Mouse (Mus musculus): Measurements from ENCODE around the gene Mast3. TPM values are rescaled to one million over a fixed set of nuclear protein-coding genes. Genes with fewer than 3 reads are reported as not detected.

The Mast3 gene
- polyA plus RNA-seq, 1 experiment from 2014 or later, result 12.0 TPM

DNA sequence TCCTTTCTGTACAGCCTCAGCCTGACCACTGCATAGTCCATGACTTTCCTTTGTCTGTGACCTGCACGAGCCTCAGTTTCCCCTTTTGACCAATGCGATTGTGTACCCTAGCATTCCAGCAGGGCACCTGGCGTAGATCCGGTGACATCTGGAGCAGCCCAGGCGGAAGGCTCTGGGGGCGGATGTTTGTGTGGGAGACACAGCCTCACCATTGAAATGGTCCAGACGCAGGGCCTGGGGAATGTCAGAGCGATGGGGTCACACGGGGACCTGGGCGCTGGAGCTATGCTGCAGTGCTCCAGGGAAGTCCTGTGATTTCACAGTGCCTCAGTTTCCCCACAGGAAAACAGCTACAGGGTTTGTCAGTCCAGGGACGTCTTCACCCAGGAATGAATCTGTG lies 62.7 kb downstream of the Mast3 start:
- Histone ChIP-seq H3K4me1 (peaks cover 27% of the 10 kb centered on the region), H3K36me3 (replicated peaks) (no peaks in the 10 kb centered on the region), H3K4me3 (no peak overlapping the region), H3K27me3 (ENCODE audit: poor library complexity, severe bottlenecking) (peaks cover 91% of the 10 kb centered on the region), H3K9me3 (no peaks in the 10 kb centered on the region; the same call in 1 of the 2 replicates), H3K27ac (no peak overlapping the region)
- DNase-seq (ENCODE audit: extremely low spot score, low spot score), result no peak
- WGBS, result 77% methylated on average over 11 of the region's 11 CpGs

DNA sequence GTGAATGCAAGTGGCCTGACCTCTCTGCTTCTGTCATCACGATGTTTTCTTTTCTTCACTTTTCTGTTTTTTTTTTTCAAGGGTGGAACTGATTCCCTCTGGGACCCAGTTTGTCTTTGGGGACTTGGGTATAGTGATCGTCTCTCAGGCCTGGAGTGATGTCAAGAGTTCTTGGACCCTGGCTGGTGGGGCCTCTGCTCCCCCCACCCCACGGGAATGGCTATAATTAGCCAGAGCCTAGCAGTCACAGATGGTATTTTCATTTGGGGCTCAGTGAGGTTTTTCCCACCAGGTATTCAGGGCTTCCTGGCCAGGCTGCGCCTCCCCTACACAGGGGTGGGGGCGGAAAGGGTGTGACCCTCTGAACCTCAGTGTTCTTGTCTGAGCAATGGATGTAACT lies 63.2 kb downstream of the Mast3 start:
- Histone ChIP-seq H3K9me3 (no peaks in the 10 kb centered on the region; the same call in 1 of the 2 replicates), H3K4me1 (peaks cover 27% of the 10 kb centered on the region), H3K27me3 (ENCODE audit: poor library complexity, severe bottlenecking) (peaks cover 90% of the 10 kb centered on the region), H3K27ac (no peak overlapping the region), H3K4me3 (no peak overlapping the region), H3K36me3 (replicated peaks) (no peaks in the 10 kb centered on the region)
- DNase-seq (ENCODE audit: extremely low spot score, low spot score), result no peak
- WGBS, result 68% methylated on average over 5 of the region's 5 CpGs

DNA sequence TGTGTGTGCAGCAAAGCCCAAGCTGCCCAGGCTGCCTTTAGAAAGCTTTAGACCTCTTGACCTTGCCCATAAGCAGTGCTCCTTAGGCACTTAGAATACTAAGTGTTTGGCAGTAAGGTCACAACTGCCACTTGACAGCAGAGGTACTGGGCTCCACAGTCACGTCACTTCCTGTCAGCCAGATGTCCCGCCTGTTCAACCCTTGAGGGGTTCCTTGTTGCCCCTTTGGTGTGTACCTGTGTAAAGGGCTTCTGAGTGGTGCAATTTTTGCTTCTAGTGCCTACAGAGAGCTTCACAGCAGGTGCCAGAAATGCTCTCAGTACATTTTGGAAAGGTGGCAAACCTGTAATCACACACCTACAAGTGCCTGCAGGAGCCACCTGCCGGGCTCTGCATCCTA lies 66.6 kb downstream of the Mast3 start:
- 77% methylated on average over 3 of the region's 3 CpGs for WGBS
- H3K9me3 ChIP-seq, result no peaks in the 10 kb centered on the region

DNA sequence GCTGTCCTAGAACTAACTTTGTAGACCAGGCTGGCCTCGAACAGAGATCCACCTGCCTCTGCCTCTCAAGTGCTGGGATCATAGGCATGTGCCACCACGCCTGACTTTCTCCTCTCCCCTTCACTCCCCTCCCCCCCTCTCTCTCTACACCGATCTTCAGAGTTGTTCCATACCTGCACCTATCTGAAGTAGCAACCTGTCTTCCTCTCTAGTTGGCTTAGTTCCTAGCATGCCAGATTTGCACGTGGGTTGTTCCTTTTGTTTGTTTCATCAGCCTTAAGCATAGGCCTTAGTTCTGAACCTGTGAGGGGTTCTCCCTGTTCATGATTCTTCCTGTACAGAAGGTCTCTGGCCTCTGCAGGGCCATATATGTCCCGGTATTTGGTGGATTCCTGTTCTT lies 67.1 kb downstream of the Mast3 start:
- Histone ChIP-seq H3K36me3 (replicated peaks) (no peaks in the 10 kb centered on the region), H3K27ac (no peak overlapping the region), H3K27me3 (ENCODE audit: poor library complexity, severe bottlenecking) (peaks cover 64% of the 10 kb centered on the region), H3K4me3 (no peak overlapping the region), H3K9me3 (no peaks in the 10 kb centered on the region), H3K4me1 (peaks cover 9% of the 10 kb centered on the region)
- 70% methylated on average over 5 of the region's 5 CpGs for WGBS
- no peak for DNase-seq (ENCODE audit: extremely low spot score, low spot score)

More for the DNA sequence above, 66.6 kb downstream of the Mast3 start:
- peaks cover 64% of the 10 kb centered on the region for H3K27me3 ChIP-seq (ENCODE audit: poor library complexity, severe bottlenecking)
- DNase-seq (ENCODE audit: extremely low spot score, low spot score), result no peak
- no peaks in the 10 kb centered on the region for H3K36me3 ChIP-seq (replicated peaks)
- H3K4me1 ChIP-seq, result peaks cover 14% of the 10 kb centered on the region
- H3K4me3 ChIP-seq, result no peak overlapping the region
- no peak overlapping the region for H3K27ac ChIP-seq

DNA sequence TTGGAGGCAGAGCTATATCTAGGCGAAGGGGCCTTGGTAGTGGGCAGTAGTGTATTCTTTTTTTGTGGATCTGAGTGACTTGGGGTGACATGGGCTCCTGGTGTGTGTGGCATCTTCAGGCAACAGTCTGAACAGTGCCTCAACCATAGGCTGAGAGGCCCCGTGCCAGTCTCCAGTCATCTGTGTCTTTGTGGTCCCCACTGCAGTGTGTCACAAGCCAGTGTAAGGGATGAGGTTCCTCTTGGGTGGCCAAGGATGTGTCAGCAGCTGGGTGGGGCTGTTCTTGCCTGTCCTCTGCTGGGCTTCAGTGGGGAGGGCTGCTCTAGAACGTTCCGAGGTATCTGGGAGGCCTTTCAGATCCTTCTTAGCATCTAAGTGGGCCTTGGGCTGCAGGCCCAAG lies 73.9 kb downstream of the Mast3 start:
- H3K27ac ChIP-seq, result no peak overlapping the region
- H3K4me1 ChIP-seq, result peaks cover 13% of the 10 kb centered on the region
- no peak for DNase-seq (ENCODE audit: extremely low spot score, low spot score)
- 88% methylated on average over 4 of the region's 4 CpGs for whole genome bisulfite sequencing
- no peaks in the 10 kb centered on the region for H3K9me3 ChIP-seq
- peaks cover 79% of the 10 kb centered on the region for H3K27me3 ChIP-seq (ENCODE audit: poor library complexity, severe bottlenecking)
- H3K4me3 ChIP-seq, result no peak overlapping the region
- no peaks in the 10 kb centered on the region for H3K36me3 ChIP-seq (replicated peaks)

DNA sequence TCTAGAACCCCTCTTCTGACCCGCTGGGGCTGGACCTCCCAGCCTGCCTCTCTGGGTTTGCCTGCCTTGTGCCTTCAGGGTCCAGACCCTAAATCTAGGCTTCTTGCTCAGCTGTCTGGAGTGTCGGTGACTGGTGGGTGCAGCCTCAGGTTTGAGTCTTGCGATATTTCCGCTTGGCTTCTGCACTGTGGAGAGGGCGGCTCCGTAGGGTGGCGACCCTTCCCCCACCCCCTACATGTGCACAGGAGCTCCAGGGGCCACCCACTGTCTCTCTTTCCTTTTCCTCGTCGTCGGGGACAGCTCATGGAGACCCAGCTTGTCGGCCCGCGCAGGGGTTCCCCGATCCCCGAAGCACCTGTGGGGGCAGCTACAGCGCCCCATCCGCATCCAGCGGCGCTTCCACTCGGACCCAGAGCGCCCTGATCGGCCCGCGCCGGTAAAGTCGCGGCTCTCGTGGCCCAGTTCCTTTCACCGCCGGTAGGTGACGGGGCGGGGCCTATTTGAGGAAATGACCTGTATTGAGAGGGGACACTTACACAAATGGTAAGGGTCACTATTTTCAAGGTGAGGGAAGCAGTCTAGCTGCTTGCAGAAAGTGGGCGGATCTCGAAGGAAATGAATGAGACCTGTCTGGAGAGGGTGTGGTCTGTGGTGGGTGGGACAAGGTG lies 74.9 kb downstream of the Mast3 start:
- no peak overlapping the region for H3K27ac ChIP-seq
- peaks cover 13% of the 10 kb centered on the region for H3K4me1 ChIP-seq
- DNase-seq (ENCODE audit: extremely low spot score, low spot score), result no peak
- peaks cover 82% of the 10 kb centered on the region for H3K27me3 ChIP-seq (ENCODE audit: poor library complexity, severe bottlenecking)
- 3% methylated on average over 34 of the region's 34 CpGs for WGBS
- no peaks in the 10 kb centered on the region for H3K9me3 ChIP-seq
- peak overlapping the region; percentile 46 for H3K4me3 ChIP-seq
- no peaks in the 10 kb centered on the region for H3K36me3 ChIP-seq (replicated peaks)

Small RNA genes within 50 kb of the gene (microRNA-seq; reads per million reads assigned to microRNA genes)
- gene Mir7240, result not detected

Other genes starting within 250 kb of the Mast3 start
- 166 and 170 TPM in 2 replicates for gene Isyna1, start 210.7 kb downstream of the Mast3 start, polyA plus RNA-seq (2016; fragmentation: Nextera tagmentation; extraction: Ambion mirVana)
- gene Ssbp4, start 196.2 kb downstream of the Mast3 start, polyA plus RNA-seq (2016; fragmentation: Nextera tagmentation; extraction: Ambion mirVana), result 74.4 and 84.1 TPM in 2 replicates
- gene Lrrc25, start 188.9 kb downstream of the Mast3 start, polyA plus RNA-seq (2016; fragmentation: Nextera tagmentation; extraction: Ambion mirVana), result 0.49 and 0.87 TPM in 2 replicates
- not detected in 2 replicates for gene Gdf15, start 172.6 kb downstream of the Mast3 start, polyA plus RNA-seq (2016; fragmentation: Nextera tagmentation; extraction: Ambion mirVana)
- gene Pgpep1, start 144.7 kb downstream of the Mast3 start, polyA plus RNA-seq (2016; fragmentation: Nextera tagmentation; extraction: Ambion mirVana), result 40.5 and 49.3 TPM in 2 replicates
- 336 and 339 TPM in 2 replicates for gene Lsm4, start 131.8 kb downstream of the Mast3 start, polyA plus RNA-seq (2016; fragmentation: Nextera tagmentation; extraction: Ambion mirVana)
- gene Jund, start 106.1 kb downstream of the Mast3 start, polyA plus RNA-seq (2016; fragmentation: Nextera tagmentation; extraction: Ambion mirVana), result 49.6 and 50.9 TPM in 2 replicates
- gene Iqcn, start 101.6 kb downstream of the Mast3 start, polyA plus RNA-seq (2016; fragmentation: Nextera tagmentation; extraction: Ambion mirVana), result 0.02 TPM in 1 of 2 replicates, not detected in the other
- gene Gm3336, start 86.5 kb downstream of the Mast3 start, polyA plus RNA-seq (2016; fragmentation: Nextera tagmentation; extraction: Ambion mirVana), result not detected in 2 replicates
- 0.38 and 0.68 TPM in 2 replicates for gene Pde4c, start 81.3 kb downstream of the Mast3 start, polyA plus RNA-seq (2016; fragmentation: Nextera tagmentation; extraction: Ambion mirVana)
- 10.5 and 12.2 TPM in 2 replicates for gene Rab3a, start 50.4 kb downstream of the Mast3 start, polyA plus RNA-seq (2016; fragmentation: Nextera tagmentation; extraction: Ambion mirVana)
- 30.8 and 34.3 TPM in 2 replicates for gene Mpv17l2, start 44.1 kb downstream of the Mast3 start, polyA plus RNA-seq (2016; fragmentation: Nextera tagmentation; extraction: Ambion mirVana)
- gene Pik3r2, start 28.3 kb downstream of the Mast3 start, polyA plus RNA-seq (2016; fragmentation: Nextera tagmentation; extraction: Ambion mirVana), result 67.1 and 69.2 TPM in 2 replicates
- gene Il12rb1, start 3.4 kb upstream of the Mast3 start, polyA plus RNA-seq (2016; fragmentation: Nextera tagmentation; extraction: Ambion mirVana), result 0.12 TPM in 1 of 2 replicates, not detected in the other
- gene Arrdc2, start 34.7 kb upstream of the Mast3 start, polyA plus RNA-seq (2016; fragmentation: Nextera tagmentation; extraction: Ambion mirVana), result 4.8 and 5.7 TPM in 2 replicates
- gene Kcnn1, start 58.2 kb upstream of the Mast3 start, polyA plus RNA-seq (2016; fragmentation: Nextera tagmentation; extraction: Ambion mirVana), result 4.7 and 5.9 TPM in 2 replicates
- 184 and 186 TPM in 2 replicates for gene Ccdc124, start 68.9 kb upstream of the Mast3 start, polyA plus RNA-seq (2016; fragmentation: Nextera tagmentation; extraction: Ambion mirVana)
- 0.36 and 0.38 TPM in 2 replicates for gene Slc5a5, start 87.7 kb upstream of the Mast3 start, polyA plus RNA-seq (2016; fragmentation: Nextera tagmentation; extraction: Ambion mirVana)
- 3,478 and 3,689 TPM in 2 replicates for gene Rpl18a, start 92.4 kb upstream of the Mast3 start, polyA plus RNA-seq (2016; fragmentation: Nextera tagmentation; extraction: Ambion mirVana)
- gene Map1s, start 100.9 kb upstream of the Mast3 start, polyA plus RNA-seq (2016; fragmentation: Nextera tagmentation; extraction: Ambion mirVana), result 69.1 and 69.3 TPM in 2 replicates

All from forebrain, embryonic 10.5 days (tissue).